Mouse (Mus musculus): ENCODE results near the gene Fga. TPM values are rescaled to one million over a fixed set of nuclear protein-coding genes. Genes with fewer than 3 reads are reported as not detected.
A peak's percentile ranks its signal among the peaks of the same experiment; 100 is the strongest.

Gene Fga
- polyA plus RNA-seq, 1 experiment from 2014 or later = 1,544 TPM

GRCm38 (mm10) chr3:83012636-83013035 lies 13.2 kb upstream of the Fga start:
- Histone ChIP-seq H3K36me3 (ENCODE audit: control insufficient read depth, insufficient read depth) (no peaks in the 10 kb centered on the region), H3K9me3 (replicated peaks; ENCODE audit: control insufficient read depth, low read length) (no peaks in the 10 kb centered on the region), H3K4me3 (ENCODE audit: low read depth, low read length) (no peak overlapping the region), H3K27me3 (ENCODE audit: control insufficient read depth, insufficient read depth, low read depth, low read length) (no peaks in the 10 kb centered on the region), H3K4me2 (ENCODE audit: low read depth, low read length) (no peak overlapping the region), H3K9ac (ENCODE audit: low read depth, low read length) (no peak overlapping the region), H3K4me1 (ENCODE audit: control insufficient read depth, low read depth, low read length) (no peaks in the 10 kb centered on the region), H3K27ac (ENCODE audit: low read length) (no peak overlapping the region)
- 76% methylated on average over 19 of the region's 19 CpGs for WGBS (ENCODE audit: insufficient replicate concordance)
- ATAC-seq (ENCODE audit: low read depth) = no peak

GRCm38 (mm10) chr3:83013951-83014350 lies 11.9 kb upstream of the Fga start:
- no peak overlapping the region for H3K4me3 ChIP-seq (ENCODE audit: low read depth, low read length)
- H3K27me3 ChIP-seq (ENCODE audit: control insufficient read depth, insufficient read depth, low read depth, low read length) = no peaks in the 10 kb centered on the region
- no peaks in the 10 kb centered on the region for H3K4me1 ChIP-seq (ENCODE audit: control insufficient read depth, low read depth, low read length)
- no peak overlapping the region for H3K4me2 ChIP-seq (ENCODE audit: low read depth, low read length)
- 66% methylated on average over 10 of the region's 10 CpGs for whole genome bisulfite sequencing (ENCODE audit: insufficient replicate concordance)
- no peak overlapping the region for H3K27ac ChIP-seq (ENCODE audit: low read length)
- no peaks in the 10 kb centered on the region for H3K9me3 ChIP-seq (replicated peaks; ENCODE audit: control insufficient read depth, low read length)
- no peak overlapping the region for H3K9ac ChIP-seq (ENCODE audit: low read depth, low read length)
- no peak for ATAC-seq (ENCODE audit: low read depth)
- no peaks in the 10 kb centered on the region for H3K36me3 ChIP-seq (ENCODE audit: control insufficient read depth, insufficient read depth)

- Histone ChIP-seq H3K9ac (ENCODE audit: low read depth, low read length) (no peak overlapping the region), H3K36me3 (ENCODE audit: control insufficient read depth, insufficient read depth) (no peaks in the 10 kb centered on the region), H3K4me3 (ENCODE audit: low read depth, low read length) (no peak overlapping the region), H3K4me1 (ENCODE audit: control insufficient read depth, low read depth, low read length) (no peaks in the 10 kb centered on the region), H3K27me3 (ENCODE audit: control insufficient read depth, insufficient read depth, low read depth, low read length) (no peaks in the 10 kb centered on the region), H3K4me2 (ENCODE audit: low read depth, low read length) (no peak overlapping the region), H3K27ac (ENCODE audit: low read length) (no peak overlapping the region), H3K9me3 (replicated peaks; ENCODE audit: control insufficient read depth, low read length) (no peaks in the 10 kb centered on the region)
- no peak for ATAC-seq (ENCODE audit: low read depth)
- WGBS (ENCODE audit: insufficient replicate concordance) = 50% methylated on average over 1 of the region's 1 CpGs
These were observed 9.6 kb upstream of the Fga start for GRCm38 (mm10) chr3:83016236-83016635.

- no peaks in the 10 kb centered on the region; the same call in 1 of the 2 replicates for H3K4me1 ChIP-seq (ENCODE audit: control insufficient read depth, low read depth, low read length)
- ATAC-seq (ENCODE audit: low read depth) = peak; percentile 91
- no peaks in the 10 kb centered on the region for H3K9me3 ChIP-seq (replicated peaks; ENCODE audit: control insufficient read depth, low read length)
- 35% methylated on average over 2 of the region's 2 CpGs for WGBS (ENCODE audit: insufficient replicate concordance)
- no peak overlapping the region for H3K4me3 ChIP-seq (ENCODE audit: low read depth, low read length)
- H3K4me2 ChIP-seq (ENCODE audit: low read depth, low read length) = 0 out of 2 replicates have a peak overlapping the region, but pooled peaks have one; percentile 30
- H3K27me3 ChIP-seq (ENCODE audit: control insufficient read depth, insufficient read depth, low read depth, low read length) = no peaks in the 10 kb centered on the region
- H3K36me3 ChIP-seq (ENCODE audit: control insufficient read depth, insufficient read depth) = no peaks in the 10 kb centered on the region
- peak overlapping the region; percentile 58 for H3K27ac ChIP-seq (ENCODE audit: low read length)
- H3K9ac ChIP-seq (ENCODE audit: low read depth, low read length) = no peak overlapping the region
These were observed 5.5 kb upstream of the Fga start for GRCm38 (mm10) chr3:83020387-83020786.

GRCm38 (mm10) chr3:83021176-83021575 lies 4.7 kb upstream of the Fga start:
- Histone ChIP-seq H3K4me2 (ENCODE audit: low read depth, low read length) (no peak overlapping the region), H3K27ac (ENCODE audit: low read length) (no peak overlapping the region), H3K4me3 (ENCODE audit: low read depth, low read length) (no peak overlapping the region), H3K4me1 (ENCODE audit: control insufficient read depth, low read depth, low read length) (no peaks in the 10 kb centered on the region; the same call in 1 of the 2 replicates), H3K27me3 (ENCODE audit: control insufficient read depth, insufficient read depth, low read depth, low read length) (no peaks in the 10 kb centered on the region), H3K9me3 (replicated peaks; ENCODE audit: control insufficient read depth, low read length) (no peaks in the 10 kb centered on the region), H3K9ac (ENCODE audit: low read depth, low read length) (no peak overlapping the region), H3K36me3 (ENCODE audit: control insufficient read depth, insufficient read depth) (no peaks in the 10 kb centered on the region)
- 64% methylated on average over 5 of the region's 5 CpGs for WGBS (ENCODE audit: insufficient replicate concordance)
- no peak for ATAC-seq (ENCODE audit: low read depth)

- no peaks in the 10 kb centered on the region for H3K9me3 ChIP-seq (replicated peaks; ENCODE audit: control insufficient read depth, low read length)
- H3K4me3 ChIP-seq (ENCODE audit: low read depth, low read length) = no peak overlapping the region
- H3K4me1 ChIP-seq (ENCODE audit: control insufficient read depth, low read depth, low read length) = no peaks in the 10 kb centered on the region; the same call in 1 of the 2 replicates
- H3K27ac ChIP-seq (ENCODE audit: low read length) = peak overlapping the region; percentile 64
- H3K36me3 ChIP-seq (ENCODE audit: control insufficient read depth, insufficient read depth) = no peaks in the 10 kb centered on the region
- no peaks in the 10 kb centered on the region for H3K27me3 ChIP-seq (ENCODE audit: control insufficient read depth, insufficient read depth, low read depth, low read length)
- 66% methylated on average over 6 of the region's 6 CpGs for WGBS (ENCODE audit: insufficient replicate concordance)
- no peak overlapping the region for H3K9ac ChIP-seq (ENCODE audit: low read depth, low read length)
- no peak overlapping the region for H3K4me2 ChIP-seq (ENCODE audit: low read depth, low read length)
- ATAC-seq (ENCODE audit: low read depth) = no peak
These were observed 840 bp upstream of the Fga start for GRCm38 (mm10) chr3:83025036-83025435.

GRCm38 (mm10) chr3:83027546-83028251 lies 1.8 kb downstream of the Fga start:
- no peaks in the 10 kb centered on the region; the same call in 1 of the 2 replicates for H3K4me1 ChIP-seq (ENCODE audit: control insufficient read depth, low read depth, low read length)
- peak overlapping the region; percentile 8 for H3K4me2 ChIP-seq (ENCODE audit: low read depth, low read length)
- no peaks in the 10 kb centered on the region for H3K27me3 ChIP-seq (ENCODE audit: control insufficient read depth, insufficient read depth, low read depth, low read length)
- 59% methylated on average over 9 of the region's 9 CpGs for WGBS (ENCODE audit: insufficient replicate concordance)
- H3K9ac ChIP-seq (ENCODE audit: low read depth, low read length) = peak overlapping the region; percentile 5; the same call in 1 of the 2 replicates
- no peak for ATAC-seq (ENCODE audit: low read depth)
- H3K4me3 ChIP-seq (ENCODE audit: low read depth, low read length) = peak overlapping the region; percentile 43
- H3K9me3 ChIP-seq (replicated peaks; ENCODE audit: control insufficient read depth, low read length) = no peaks in the 10 kb centered on the region
- no peak overlapping the region for H3K27ac ChIP-seq (ENCODE audit: low read length)
- H3K36me3 ChIP-seq (ENCODE audit: control insufficient read depth, insufficient read depth) = no peaks in the 10 kb centered on the region

- no peak for ATAC-seq (ENCODE audit: low read depth)
- Histone ChIP-seq H3K4me3 (ENCODE audit: low read depth, low read length) (no peak overlapping the region), H3K9me3 (replicated peaks; ENCODE audit: control insufficient read depth, low read length) (no peaks in the 10 kb centered on the region), H3K27me3 (ENCODE audit: control insufficient read depth, insufficient read depth, low read depth, low read length) (no peaks in the 10 kb centered on the region), H3K4me1 (ENCODE audit: control insufficient read depth, low read depth, low read length) (no peaks in the 10 kb centered on the region; the same call in 1 of the 2 replicates), H3K9ac (ENCODE audit: low read depth, low read length) (no peak overlapping the region), H3K4me2 (ENCODE audit: low read depth, low read length) (no peak overlapping the region), H3K36me3 (ENCODE audit: control insufficient read depth, insufficient read depth) (no peaks in the 10 kb centered on the region), H3K27ac (ENCODE audit: low read length) (no peak overlapping the region)
- 75% methylated on average over 4 of the region's 4 CpGs for WGBS (ENCODE audit: insufficient replicate concordance)
These were observed 4.5 kb downstream of the Fga start for GRCm38 (mm10) chr3:83030331-83030730.

- no peak overlapping the region for H3K9ac ChIP-seq (ENCODE audit: low read depth, low read length)
- no peak overlapping the region for H3K4me3 ChIP-seq (ENCODE audit: low read depth, low read length)
- 43% methylated on average over 13 of the region's 13 CpGs for WGBS (ENCODE audit: insufficient replicate concordance)
- no peaks in the 10 kb centered on the region for H3K4me1 ChIP-seq (ENCODE audit: control insufficient read depth, low read depth, low read length)
- no peak overlapping the region for H3K4me2 ChIP-seq (ENCODE audit: low read depth, low read length)
- no peaks in the 10 kb centered on the region for H3K9me3 ChIP-seq (replicated peaks; ENCODE audit: control insufficient read depth, low read length)
- no peaks in the 10 kb centered on the region for H3K27me3 ChIP-seq (ENCODE audit: control insufficient read depth, insufficient read depth, low read depth, low read length)
- no peaks in the 10 kb centered on the region for H3K36me3 ChIP-seq (ENCODE audit: control insufficient read depth, insufficient read depth)
- no peak overlapping the region for H3K27ac ChIP-seq (ENCODE audit: low read length)
- peak; percentile 53; the same call in 1 of the 2 replicates for ATAC-seq (ENCODE audit: low read depth)
These were observed 7.0 kb downstream of the Fga start for GRCm38 (mm10) chr3:83032746-83033308.
